Mouse (Mus musculus): ENCODE results near the gene Tmem42.

Gene Tmem42

DNA sequence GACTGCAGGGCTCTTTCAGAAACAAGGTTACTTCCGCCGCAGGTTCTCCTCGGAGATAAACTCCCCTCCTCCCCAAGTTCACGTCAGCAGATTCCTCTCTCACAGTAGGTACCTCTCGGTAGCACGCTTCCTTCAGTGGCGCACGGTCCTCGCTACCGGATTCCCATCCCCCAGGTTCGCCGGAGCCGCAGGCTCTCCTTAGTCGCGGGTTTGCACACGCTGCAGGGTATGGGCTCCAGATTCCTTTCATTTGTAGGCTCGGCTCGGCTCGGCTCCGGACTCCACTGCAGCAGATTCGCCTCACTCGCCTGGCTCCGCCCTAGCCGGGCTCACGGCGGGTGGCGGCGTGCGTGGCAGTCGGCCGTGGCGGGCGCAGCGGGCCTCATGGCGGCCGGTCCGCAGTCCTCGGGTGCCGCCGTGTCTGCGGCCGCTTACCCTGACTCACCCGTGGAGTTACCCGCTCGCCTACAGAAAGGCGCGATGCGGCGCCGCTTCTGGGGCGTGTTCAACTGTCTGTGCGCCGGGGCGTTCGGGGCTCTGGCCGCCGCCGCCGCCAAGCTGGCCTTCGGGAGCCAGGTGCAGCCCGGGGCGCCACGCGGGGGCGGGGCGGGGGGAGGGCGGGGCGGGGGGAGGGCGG, at the start of gene Tmem42:
Gene Tmem42, plus strand, starts transcription at position 332 of the 637 bp plus-strand sequence.
- peak; percentile 83 to 86 for DNase-seq (ENCODE audit: low spot score in 2 of 2)

DNA sequence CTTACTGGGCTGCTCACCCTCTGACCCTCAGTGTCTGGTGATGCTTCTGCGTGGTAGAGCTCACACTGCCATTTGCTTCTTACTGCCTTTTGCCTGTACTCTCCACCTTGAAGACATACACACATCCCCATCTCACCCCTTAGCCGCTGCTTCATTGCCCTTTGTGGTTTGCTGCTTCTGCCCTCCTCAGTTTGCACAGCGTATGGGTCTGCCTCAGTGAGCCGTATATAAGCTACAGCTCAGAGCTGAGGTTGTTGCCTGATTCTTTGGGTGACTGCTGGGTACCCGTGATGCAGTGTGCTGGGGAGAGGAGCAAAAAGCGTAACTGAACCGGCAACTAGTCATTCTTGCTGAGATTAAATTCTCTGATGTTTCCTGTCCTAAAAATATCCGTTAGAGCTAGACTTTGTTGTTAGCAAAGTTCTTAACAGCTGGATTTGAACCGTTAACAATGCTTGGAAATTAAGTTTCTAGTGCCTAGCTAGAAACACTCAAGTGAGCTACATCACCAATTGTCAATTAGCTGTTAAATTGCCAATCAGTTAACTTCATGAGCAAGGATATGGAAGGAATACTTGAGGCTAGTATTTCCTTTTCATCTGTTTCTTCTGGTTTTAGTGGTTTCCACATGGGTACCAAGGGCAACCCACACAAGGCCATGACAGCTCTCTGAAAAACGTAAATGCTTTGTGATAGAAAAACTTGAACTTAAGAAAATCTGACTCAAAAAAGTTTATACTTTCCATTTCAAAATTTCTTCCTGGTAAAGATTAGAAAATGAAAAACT, 22.5 kb upstream of the Tmem42 start:
- DNase-seq (ENCODE audit: low spot score in 2 of 2) = no peak

DNA sequence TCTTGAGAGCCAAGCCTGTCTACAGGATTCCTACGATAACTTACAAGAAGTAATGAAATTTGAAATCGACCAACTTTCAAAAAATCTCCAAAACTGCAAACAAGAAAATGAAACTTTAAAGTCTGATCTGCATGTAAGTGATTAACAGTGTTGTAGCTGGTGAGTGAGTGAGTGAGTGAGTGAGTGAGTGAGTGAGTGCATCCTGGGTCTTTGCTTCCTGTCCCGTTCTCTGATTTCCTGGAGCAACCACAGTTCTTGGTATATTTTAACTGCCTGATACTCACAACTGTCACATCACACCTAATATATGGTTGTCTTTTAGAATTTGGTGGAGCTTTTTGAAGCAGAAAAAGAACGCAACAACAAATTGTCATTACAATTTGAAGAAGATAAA, 21.9 kb upstream of the Tmem42 start:
- no peak for DNase-seq (ENCODE audit: low spot score in 2 of 2)

DNA sequence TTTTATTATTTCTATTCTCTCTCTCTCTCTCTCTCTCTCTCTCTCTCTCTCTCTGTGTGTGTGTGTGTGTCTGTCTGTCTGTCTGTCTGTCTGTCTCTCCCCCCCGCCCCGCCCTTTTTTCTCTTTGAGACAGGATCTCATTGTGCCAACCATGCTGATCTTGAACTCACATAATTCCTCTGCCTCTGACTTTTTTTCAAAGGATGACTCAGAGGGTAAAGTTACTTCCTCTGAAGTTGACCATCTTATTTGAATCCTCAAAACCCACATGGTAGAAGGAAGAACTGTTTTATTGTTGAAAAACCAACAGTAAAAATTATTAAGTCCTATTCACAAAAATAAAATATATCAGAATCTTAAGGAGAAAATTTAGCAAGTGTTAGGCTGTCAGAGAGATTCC, 16.4 kb upstream of the Tmem42 start:
- DNase-seq (ENCODE audit: low spot score in 2 of 2) = no peak

DNA sequence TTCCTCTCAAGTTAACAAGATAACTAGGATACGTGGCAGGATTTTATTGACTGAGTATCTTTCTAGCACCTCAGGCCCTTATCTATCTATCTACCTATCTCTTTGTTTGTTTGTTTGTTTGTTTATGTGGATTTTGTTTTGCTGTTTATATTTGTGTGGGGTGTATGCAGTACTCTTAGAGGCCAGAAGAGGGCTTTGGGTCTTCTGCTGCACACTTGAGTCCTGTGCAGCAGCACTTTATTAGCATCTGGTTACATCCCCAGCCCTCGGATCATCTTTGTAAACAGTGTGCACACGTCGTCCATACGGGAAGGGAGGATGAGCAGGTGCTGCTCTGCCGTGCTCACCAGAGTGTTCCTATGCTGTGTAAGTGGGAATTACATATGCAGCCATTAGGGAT, 15.1 kb upstream of the Tmem42 start:
- DNase-seq (ENCODE audit: low spot score in 2 of 2) = no peak

DNA sequence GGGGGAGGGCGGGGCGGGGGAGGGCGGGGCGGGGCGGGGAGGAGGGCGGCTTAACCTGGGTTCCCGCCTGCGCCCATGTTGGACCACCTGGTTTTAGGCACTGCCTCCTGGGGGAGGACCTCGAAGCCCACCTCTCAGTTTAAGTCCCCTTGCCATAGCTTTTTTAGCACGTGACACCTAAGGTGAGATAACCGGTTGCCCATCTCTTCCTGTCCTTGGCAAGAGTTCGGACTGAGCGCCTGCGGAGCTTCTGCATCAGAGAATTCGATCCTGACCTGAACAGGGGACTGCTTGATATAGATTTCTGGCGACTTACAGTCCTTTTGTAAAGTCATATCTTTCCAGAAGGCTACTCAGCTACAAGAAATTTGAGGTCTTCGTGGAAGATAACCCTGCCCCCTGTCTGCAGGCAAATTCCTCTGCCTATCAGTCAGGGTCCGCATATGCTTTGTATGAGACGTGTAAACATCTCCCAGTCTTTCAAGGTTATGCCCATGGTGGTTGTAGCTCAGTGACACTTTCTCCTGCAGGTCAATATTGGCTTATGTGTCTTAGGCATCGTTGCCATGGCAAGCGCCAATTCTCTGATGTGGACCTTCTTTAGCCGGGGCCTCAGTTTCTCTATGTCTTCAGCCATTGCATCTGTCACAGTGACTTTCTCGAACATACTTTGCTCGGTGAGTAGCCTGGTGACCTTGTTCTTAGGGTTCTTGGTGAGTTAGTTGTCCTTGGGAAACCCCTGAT, 682 bp downstream of the Tmem42 start:
- DNase-seq (ENCODE audit: low spot score in 2 of 2) = no peak

DNA sequence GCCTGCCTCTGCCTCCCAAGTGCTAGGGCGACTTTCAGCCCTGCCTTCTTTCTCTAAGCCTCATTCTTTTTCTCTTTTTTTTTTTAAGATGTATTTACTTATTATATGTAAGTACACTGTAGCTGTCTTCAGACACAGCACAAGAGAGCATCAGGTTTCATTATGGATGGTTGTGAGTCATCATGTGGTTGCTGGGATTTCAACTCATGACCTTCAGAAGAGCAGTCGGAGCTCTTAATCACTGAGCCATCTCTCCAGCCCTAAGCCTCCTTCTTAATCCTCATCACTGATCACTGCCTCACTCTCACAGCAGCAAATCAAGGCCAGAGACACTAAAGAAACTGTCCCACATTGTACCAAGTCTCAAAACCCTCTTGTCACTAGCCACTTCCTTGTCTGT, 3.1 kb downstream of the Tmem42 start:
- no peak for DNase-seq (ENCODE audit: low spot score in 2 of 2)

DNA sequence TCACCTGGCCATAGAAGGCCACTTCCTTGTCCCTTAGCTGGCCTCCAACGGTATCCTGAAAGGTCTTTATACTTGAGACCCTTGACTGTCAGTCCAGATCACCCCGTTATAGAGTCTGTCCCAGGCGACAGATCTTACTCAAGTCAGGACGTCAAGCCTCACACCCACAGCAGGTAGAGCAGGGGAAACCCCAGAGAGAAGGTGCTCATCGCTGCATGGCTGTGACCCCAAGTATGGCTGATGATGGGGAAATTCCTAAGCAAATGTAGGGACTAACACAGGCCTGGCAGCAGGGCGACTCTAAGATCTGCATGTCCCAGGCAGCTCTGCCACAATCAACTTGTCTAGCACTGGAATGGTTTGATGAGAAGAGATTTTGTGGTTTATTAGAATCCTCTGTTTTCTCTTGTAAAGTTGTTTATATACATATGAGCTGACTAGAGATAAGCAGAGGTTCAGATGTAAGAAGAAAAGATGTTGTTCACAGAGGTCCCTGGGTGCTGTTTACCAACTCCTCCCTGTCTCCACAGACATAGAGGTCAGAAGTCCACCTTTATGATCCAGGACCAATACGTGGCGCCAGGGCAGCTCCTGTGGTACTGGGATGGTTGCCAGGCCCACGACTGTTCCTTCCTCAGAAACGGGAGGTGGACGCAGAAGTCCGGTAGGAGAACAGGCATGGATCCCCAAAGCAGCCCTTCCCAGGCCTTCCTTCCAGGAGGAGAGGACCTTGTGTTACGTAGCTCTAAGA, 10.5 kb downstream of the Tmem42 start:
- DNase-seq (ENCODE audit: low spot score in 2 of 2) = no peak

DNA sequence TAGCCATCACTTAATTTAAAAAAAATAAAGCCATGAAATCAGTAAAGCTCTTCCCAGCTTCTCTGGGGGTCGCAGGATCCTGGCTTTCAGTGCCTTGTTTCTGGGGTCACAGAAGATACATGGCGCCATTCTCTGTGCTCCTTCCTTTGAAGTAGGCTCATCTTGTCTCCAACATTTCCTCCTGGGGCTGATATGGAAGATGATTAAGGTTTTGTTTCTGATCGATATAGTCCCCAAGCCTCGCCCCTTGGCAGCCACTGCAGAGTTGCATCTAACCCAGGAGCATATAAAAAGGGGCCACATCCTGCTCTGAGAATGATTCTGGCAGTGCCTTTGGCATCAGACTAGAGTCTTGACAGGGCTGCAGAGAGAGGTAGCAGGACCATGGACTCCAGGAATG, 13.3 kb downstream of the Tmem42 start, which contains the start of gene Tgm4:
Gene Tgm4, plus strand, starts transcription at position 301 of the 400 bp plus-strand sequence.
- no peak for DNase-seq (ENCODE audit: low spot score in 2 of 2)

DNA sequence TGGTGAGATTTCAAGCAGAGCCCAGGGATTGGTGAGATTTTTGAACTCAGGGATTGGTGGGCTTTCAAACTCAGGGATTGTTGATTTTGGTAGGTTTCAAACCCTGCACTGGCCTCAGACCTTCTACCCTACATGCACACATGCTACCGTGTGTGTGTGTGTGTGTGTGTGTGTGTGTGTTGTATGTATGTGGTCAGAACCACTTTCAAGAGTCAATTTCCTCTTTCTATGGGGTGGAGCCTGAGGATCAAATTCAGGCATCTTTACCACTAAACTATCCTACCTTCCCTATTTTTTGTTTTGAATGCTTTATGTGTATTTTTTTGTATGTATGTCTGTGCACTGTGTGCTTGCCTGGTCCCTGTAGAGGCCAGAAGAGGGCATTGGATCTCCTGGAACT, 26.5 kb downstream of the Tmem42 start:
- DNase-seq (ENCODE audit: low spot score in 2 of 2) = no peak

DNA sequence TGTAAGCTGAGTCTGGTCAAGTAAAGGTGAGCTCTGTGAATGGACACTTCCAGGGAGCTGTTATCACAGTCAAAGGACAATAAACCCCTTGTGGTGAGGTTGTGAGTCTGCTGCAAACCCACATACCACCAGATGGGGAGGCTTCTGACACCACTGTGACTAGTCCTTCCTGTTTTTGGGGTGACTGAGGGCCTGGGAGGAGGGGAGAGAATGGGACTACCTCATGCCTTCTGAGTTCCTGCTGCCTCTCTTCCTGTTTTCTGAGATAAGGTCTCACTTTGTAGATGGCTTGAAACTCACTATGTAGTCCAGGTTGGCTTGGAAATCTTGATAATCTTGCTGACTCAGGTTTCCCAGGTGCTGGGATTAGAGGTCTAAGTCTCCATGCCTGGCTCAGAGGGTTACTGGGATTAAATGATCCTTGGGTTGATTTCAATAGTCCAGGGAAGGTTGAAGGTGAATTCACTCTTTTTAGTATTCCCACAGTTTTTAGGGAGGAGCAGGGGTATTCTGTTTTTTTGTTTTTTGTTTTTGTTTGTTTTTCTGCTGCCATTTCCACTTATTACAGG, 37.7 kb downstream of the Tmem42 start:
- DNase-seq (ENCODE audit: low spot score in 2 of 2) = no peak

DNA sequence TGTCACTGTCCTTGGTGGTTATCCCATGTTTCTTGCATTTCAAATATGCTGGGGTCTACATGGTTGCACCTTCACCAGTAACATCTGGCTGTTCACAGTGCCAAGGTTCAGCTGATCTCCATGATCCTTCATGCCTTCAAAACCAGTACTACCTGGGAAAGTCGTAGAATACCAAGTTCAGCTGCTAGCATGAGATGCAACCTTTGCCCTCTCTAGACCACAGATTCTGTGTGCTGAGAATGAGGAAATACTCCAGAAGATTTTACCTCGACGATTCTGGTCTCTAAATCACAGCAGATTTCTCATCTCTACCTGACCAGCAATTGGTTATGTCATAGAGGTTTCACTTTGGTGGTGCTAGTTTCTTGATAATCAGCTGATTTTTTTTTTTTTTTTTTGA, 39.0 kb downstream of the Tmem42 start:
- DNase-seq (ENCODE audit: low spot score in 2 of 2) = no peak

Data from urinary bladder, postnatal 36 days (tissue).